Mouse (Mus musculus): Measurements from ENCODE around the gene Ntm. TPM values are rescaled to one million over a fixed set of nuclear protein-coding genes. Genes with fewer than 3 reads are reported as not detected.

Ntm gene
- total and polyA plus RNA-seq, 3 experiments: not detected

- H3K4me3 ChIP-seq (ENCODE audit: control insufficient read depth in 1 of 2, insufficient read depth in 1 of 2, low read depth in 2 of 2, low read length in 2 of 2): no peak overlapping the region
- no peaks in the 10 kb centered on the region for H3K79me2 ChIP-seq (ENCODE audit: control insufficient read depth, insufficient read depth, low read length, poor library complexity)
- H3K9ac ChIP-seq (ENCODE audit: control insufficient read depth, low read depth, low read length, poor library complexity, severe bottlenecking): no peak overlapping the region
- no peaks in the 10 kb centered on the region for H3K27me3 ChIP-seq (ENCODE audit: control insufficient read depth in 1 of 2, insufficient read depth in 2 of 2, low read length in 2 of 2)
- DNase-seq (ENCODE audit: low read depth, low spot score): no peak
- no peaks in the 10 kb centered on the region for H3K4me1 ChIP-seq (ENCODE audit: control insufficient read depth in 1 of 2, insufficient read depth in 2 of 2, low read length in 2 of 2)
- H3K36me3 ChIP-seq (ENCODE audit: control insufficient read depth in 1 of 2, insufficient read depth in 2 of 2, low read length in 2 of 2): no peaks in the 10 kb centered on the region
- TF ChIP-seq POLR2A (IDR thresholded peaks at IDR 0.05; ENCODE audit: control insufficient read depth in 1 of 2, insufficient read depth in 1 of 2, low read depth in 1 of 2, low read length in 2 of 2, poor library complexity in 1 of 2): no peak
- TF ChIP-seq MAX (IDR thresholded peaks at IDR 0.05; ENCODE audit: low read length): no peak
- TF ChIP-seq ELF1 (IDR thresholded peaks at IDR 0.05; ENCODE audit: low read depth, low read length): no peak
- no peak overlapping the region for H3K27ac ChIP-seq (ENCODE audit: control insufficient read depth, low read depth, low read length)
- no peaks in the 10 kb centered on the region for H3K9me3 ChIP-seq (replicated peaks; ENCODE audit: insufficient read depth, low read length)
These were observed 158.5 kb downstream of the Ntm start for GRCm38 (mm10) chr9:29804483-29804882.

GRCm38 (mm10) chr9:29803738-29804285, 159.1 kb downstream of the Ntm start:
- DNase-seq (ENCODE audit: low read depth, low spot score): no peak
- H3K36me3 ChIP-seq (ENCODE audit: control insufficient read depth in 1 of 2, insufficient read depth in 2 of 2, low read length in 2 of 2): no peaks in the 10 kb centered on the region
- no peaks in the 10 kb centered on the region for H3K27me3 ChIP-seq (ENCODE audit: control insufficient read depth in 1 of 2, insufficient read depth in 2 of 2, low read length in 2 of 2)
- no peak overlapping the region for H3K4me3 ChIP-seq (ENCODE audit: control insufficient read depth in 1 of 2, insufficient read depth in 1 of 2, low read depth in 2 of 2, low read length in 2 of 2)
- H3K27ac ChIP-seq (ENCODE audit: control insufficient read depth, low read depth, low read length): no peak overlapping the region
- H3K4me1 ChIP-seq (ENCODE audit: control insufficient read depth in 1 of 2, insufficient read depth in 2 of 2, low read length in 2 of 2): no peaks in the 10 kb centered on the region
- H3K9ac ChIP-seq (ENCODE audit: control insufficient read depth, low read depth, low read length, poor library complexity, severe bottlenecking): no peak overlapping the region
- TF ChIP-seq MAFK (IDR thresholded peaks at IDR 0.05; ENCODE audit: borderline replicate concordance, low read depth, low read length): no peak
- TF ChIP-seq HCFC1 (IDR thresholded peaks at IDR 0.05; ENCODE audit: low read depth, low read length): no peak
- TF ChIP-seq NELFE (IDR thresholded peaks at IDR 0.05; ENCODE audit: low read depth, low read length): no peak
- no peak for TF ChIP-seq MYC (IDR thresholded peaks at IDR 0.05; ENCODE audit: low read depth, low read length)
- TF ChIP-seq MYB (IDR thresholded peaks at IDR 0.05; ENCODE audit: low read depth, low read length): no peak
- TF ChIP-seq ZKSCAN1 (IDR thresholded peaks at IDR 0.05; ENCODE audit: low read depth, low read length): no peak
- no peak for TF ChIP-seq TBP (IDR thresholded peaks at IDR 0.05; ENCODE audit: low read depth, low read length)
- TF ChIP-seq E2F4 (IDR thresholded peaks at IDR 0.05; ENCODE audit: borderline replicate concordance, low read depth, low read length): no peak
- TF ChIP-seq ETS1 (IDR thresholded peaks at IDR 0.05; ENCODE audit: low read depth, low read length): no peak
- no peak for TF ChIP-seq POLR2AphosphoS2 (IDR thresholded peaks at IDR 0.05; ENCODE audit: low read length)
- TF ChIP-seq ZC3H11A (IDR thresholded peaks at IDR 0.05; ENCODE audit: low read depth, low read length): no peak
- no peak for TF ChIP-seq GATA1 (IDR thresholded peaks at IDR 0.05; ENCODE audit: low read depth, low read length)
- no peak for TF ChIP-seq MAX (IDR thresholded peaks at IDR 0.05; ENCODE audit: low read length)
- no peak for TF ChIP-seq JUND (IDR thresholded peaks at IDR 0.05; ENCODE audit: low read depth, low read length)
- no peak for TF ChIP-seq CTCF (IDR thresholded peaks at IDR 0.05 in 2 of 3, conservative IDR thresholded peaks at IDR 0.05 in 1 of 3; ENCODE audit: control insufficient read depth in 1 of 3, insufficient read depth in 1 of 3, low read depth in 2 of 3, low read length in 3 of 3, poor library complexity in 1 of 3, severe bottlenecking in 1 of 3)
- TF ChIP-seq BHLHE40 (IDR thresholded peaks at IDR 0.05; ENCODE audit: borderline replicate concordance, low read depth, low read length): no peak
- no peak for TF ChIP-seq MXI1 (IDR thresholded peaks at IDR 0.05; ENCODE audit: low read depth, low read length)
- no peak for TF ChIP-seq MAZ (IDR thresholded peaks at IDR 0.05; ENCODE audit: low read depth, low read length)
- H3K79me2 ChIP-seq (ENCODE audit: control insufficient read depth, insufficient read depth, low read length, poor library complexity): no peaks in the 10 kb centered on the region
- no peaks in the 10 kb centered on the region for H3K9me3 ChIP-seq (replicated peaks; ENCODE audit: insufficient read depth, low read length)

All from MEL (cell line).